Mouse (Mus musculus): ENCODE results near the gene Fmo6.

- no peak for TF ChIP-seq CTCF (conservative IDR thresholded peaks at IDR 0.05; ENCODE audit: insufficient read depth, insufficient read length, low read depth, low read length)
- no peak for TF ChIP-seq POLR2A (IDR thresholded peaks at IDR 0.05; ENCODE audit: low read depth, low read length)
These were observed 48.9 kb upstream of the Fmo6 start for GRCm38 (mm10) chr1:162986121-162986748.
